Mouse (Mus musculus) embryonic fibroblast, embryonic 13.5 days (primary cell): ENCODE measurements around the gene Pim3. TPM values are rescaled to one million over a fixed set of nuclear protein-coding genes. Genes with fewer than 3 reads are reported as not detected.

Experiments used
- H3K27ac ChIP-seq: 2 replicates; pipeline ENCODE4 v1.5.1; 2012; ENCODE audit warnings: low read length, control low read depth, inconsistent platforms; ENCODE audit not compliant: insufficient read depth
- H3K4me1 ChIP-seq: 2 replicates; pipeline ENCODE4 v1.6.1; 2011; ENCODE audit warnings: low read length; ENCODE audit not compliant: control insufficient read depth, insufficient read depth
- H3K4me3 ChIP-seq: 2 replicates; pipeline ENCODE4 v1.5.1; 2011; ENCODE audit warnings: mild to moderate bottlenecking, control low read depth, low read length; ENCODE audit not compliant: insufficient read depth
- CTCF ChIP-seq: IDR thresholded peaks from 2 replicates; pipeline ENCODE4 v1.5.1; 2011; ENCODE audit warnings: mild to moderate bottlenecking, control low read depth, low read length, moderate library complexity, borderline replicate concordance; ENCODE audit not compliant: insufficient read depth
- POLR2A ChIP-seq: IDR thresholded peaks from 2 replicates; pipeline ENCODE4 v1.6.1; 2011; ENCODE audit warnings: low read depth, mild to moderate bottlenecking, control low read depth, low read length, moderate library complexity
- polyA plus RNA-seq: library from polyadenylated mRNA; stranded (reverse); fragments of >200 nt; gene quantifications from 2 replicates; pipeline ENCODE4 v1.2.4, GENCODE M21; 2011; ENCODE audit warnings: low read depth; ENCODE audit not compliant: missing spikeins, insufficient read length

The Pim3 gene
- polyA plus RNA-seq, 1 experiment: 9.6 TPM

DNA sequence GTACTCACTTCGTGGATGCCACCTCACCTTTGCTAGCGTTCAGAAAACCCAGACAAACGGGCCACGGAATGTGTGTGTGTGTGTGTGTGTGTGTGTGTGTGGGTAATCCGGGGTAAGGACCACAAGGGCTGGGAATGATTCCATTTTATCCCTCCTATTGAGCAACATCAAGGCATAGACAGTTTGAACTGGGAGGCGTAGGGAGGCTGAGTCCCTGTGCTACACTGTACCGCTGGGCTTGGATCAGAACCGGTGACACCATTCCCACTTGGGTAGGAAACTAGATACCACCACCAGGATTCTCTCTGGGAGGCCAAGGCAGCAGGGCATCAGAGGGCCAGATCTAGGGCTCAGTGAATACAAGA, 29.7 kb downstream of the Pim3 start:
- no peaks in the 10 kb centered on the region for H3K4me1 ChIP-seq
- no peak overlapping the region for H3K27ac ChIP-seq
- H3K4me3 ChIP-seq: no peak overlapping the region
- no peak for TF ChIP-seq POLR2A
- no peak for TF ChIP-seq CTCF

- TF ChIP-seq CTCF (no peak), POLR2A (no peak)
- Histone ChIP-seq H3K27ac (no peak overlapping the region), H3K4me3 (no peak overlapping the region), H3K4me1 (no peaks in the 10 kb centered on the region)
These were observed 30.3 kb downstream of the Pim3 start for GRCm38 (mm10) chr15:88892252-88892651.

DNA sequence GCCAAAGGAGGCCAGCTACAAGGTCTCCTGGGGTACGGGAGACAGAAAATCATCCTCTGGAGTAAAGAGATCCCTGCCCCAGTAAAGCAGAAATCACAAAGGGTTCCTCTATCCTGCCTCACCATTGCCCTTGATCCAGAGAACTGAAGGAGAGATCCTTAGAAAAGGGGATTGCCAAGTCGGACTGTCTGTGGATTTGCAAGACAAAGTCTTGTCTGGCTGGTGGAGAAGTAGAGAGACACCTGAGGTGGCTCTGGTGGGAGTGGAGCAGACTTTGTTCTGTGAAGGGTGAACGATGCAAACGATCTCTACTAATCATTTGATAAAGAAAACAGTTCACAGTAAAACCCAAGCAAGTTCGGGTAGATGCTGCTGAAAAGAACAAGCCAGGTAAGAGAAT, 30.9 kb downstream of the Pim3 start:
- no peak overlapping the region for H3K4me3 ChIP-seq
- H3K4me1 ChIP-seq: no peaks in the 10 kb centered on the region
- TF ChIP-seq POLR2A (no peak), CTCF (no peak)
- no peak overlapping the region for H3K27ac ChIP-seq

- H3K27ac ChIP-seq: no peak overlapping the region
- H3K4me3 ChIP-seq: no peak overlapping the region
- H3K4me1 ChIP-seq: no peaks in the 10 kb centered on the region
- TF ChIP-seq POLR2A (no peak), CTCF (no peak)
These were observed 33.1 kb downstream of the Pim3 start for GRCm38 (mm10) chr15:88895119-88895518.

GRCm38 (mm10) chr15:88895891-88896290, 33.9 kb downstream of the Pim3 start:
- H3K4me3 ChIP-seq: no peak overlapping the region
- TF ChIP-seq CTCF (no peak), POLR2A (no peak)
- H3K4me1 ChIP-seq: no peaks in the 10 kb centered on the region
- H3K27ac ChIP-seq: no peak overlapping the region

DNA sequence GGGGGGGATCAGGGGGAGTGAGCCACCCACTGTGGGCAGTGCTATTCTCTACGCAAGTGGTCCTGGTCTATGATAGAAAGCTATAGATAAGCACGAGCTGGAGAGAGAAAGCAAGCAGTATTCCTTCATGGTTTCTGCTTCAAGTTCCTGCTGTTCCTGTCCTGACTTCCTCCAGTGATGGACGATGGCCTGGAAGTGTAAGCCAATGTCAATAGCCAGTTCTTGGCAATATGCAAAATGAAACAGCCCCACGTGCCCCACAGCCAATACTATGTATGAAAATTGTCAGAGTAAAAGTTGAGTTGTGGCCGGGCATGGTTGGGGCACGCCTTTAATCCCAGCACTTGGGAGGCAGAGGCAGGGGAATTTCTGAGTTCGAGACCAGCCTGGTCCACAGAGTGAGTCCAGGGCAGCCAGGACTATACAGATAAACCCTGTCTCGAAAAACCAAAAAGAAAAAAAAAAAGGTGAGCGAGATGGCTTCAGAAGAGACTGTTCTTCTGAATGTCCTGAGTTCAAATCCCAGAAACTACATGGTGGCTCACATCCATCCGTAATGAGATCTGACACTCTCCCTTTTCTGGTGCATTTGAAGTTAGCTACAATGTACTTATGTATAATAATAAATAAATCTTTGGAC, 34.5 kb downstream of the Pim3 start:
- no peak for TF ChIP-seq CTCF
- no peak for TF ChIP-seq POLR2A
- H3K4me1 ChIP-seq: no peaks in the 10 kb centered on the region
- no peak overlapping the region for H3K4me3 ChIP-seq
- no peak overlapping the region for H3K27ac ChIP-seq

GRCm38 (mm10) chr15:88902200-88902875, 40.4 kb downstream of the Pim3 start:
- Histone ChIP-seq H3K4me1 (no peaks in the 10 kb centered on the region), H3K4me3 (no peak overlapping the region), H3K27ac (no peak overlapping the region)
- TF ChIP-seq CTCF: no peak
- TF ChIP-seq POLR2A: no peak

GRCm38 (mm10) chr15:88903086-88903485, 41.1 kb downstream of the Pim3 start:
- Histone ChIP-seq H3K27ac (no peak overlapping the region), H3K4me1 (no peaks in the 10 kb centered on the region), H3K4me3 (no peak overlapping the region)
- TF ChIP-seq CTCF (no peak), POLR2A (no peak)

DNA sequence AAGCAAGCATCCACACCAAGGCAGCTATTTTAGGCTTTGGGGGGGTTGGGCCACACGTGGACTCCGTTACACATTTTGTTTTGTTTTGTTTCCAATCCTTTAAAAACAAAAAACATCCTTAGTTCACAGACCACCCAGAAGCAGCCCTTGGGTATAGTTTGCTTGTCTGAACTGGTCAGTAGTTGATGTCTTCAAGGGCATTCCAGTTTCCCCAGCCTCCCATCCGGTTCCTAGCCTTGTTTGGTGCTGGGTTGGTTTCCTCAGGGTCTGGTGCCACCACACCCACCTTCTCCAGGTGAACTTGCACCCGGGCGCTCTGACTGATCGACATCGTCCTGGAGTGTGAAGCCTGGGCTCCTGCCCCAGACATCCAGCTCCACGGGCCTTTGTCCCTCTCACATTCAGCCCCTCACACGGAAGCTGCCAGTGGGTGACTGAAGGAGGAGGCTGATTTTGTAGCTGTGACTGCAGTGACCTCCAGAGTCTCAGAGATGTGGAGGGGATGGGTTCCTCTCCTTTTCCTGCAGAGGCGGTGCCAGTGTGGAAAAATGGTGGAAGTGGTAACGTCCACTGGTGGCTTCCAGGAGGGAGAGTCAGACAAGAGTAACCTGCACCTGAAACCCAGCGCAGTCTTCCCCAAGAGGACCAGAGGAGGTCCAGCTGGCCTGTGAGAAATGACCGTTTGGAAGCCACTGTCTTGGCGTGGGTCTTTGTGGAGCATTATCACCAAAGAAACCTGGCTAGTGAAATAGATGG, 42.2 kb downstream of the Pim3 start:
- Histone ChIP-seq H3K4me1 (no peaks in the 10 kb centered on the region), H3K4me3 (no peak overlapping the region), H3K27ac (no peak overlapping the region)
- no peak for TF ChIP-seq POLR2A
- TF ChIP-seq CTCF: no peak

GRCm38 (mm10) chr15:88906347-88906746, 44.4 kb downstream of the Pim3 start:
- Histone ChIP-seq H3K4me3 (no peak overlapping the region), H3K27ac (no peak overlapping the region), H3K4me1 (no peaks in the 10 kb centered on the region)
- TF ChIP-seq CTCF: no peak
- no peak for TF ChIP-seq POLR2A
